Comparison of ENCODE assay signal across 8 mouse cellular contexts in genomic region chr2:178078166-178078717, GRCm38 (mm10). TPM values are rescaled to one million over a fixed set of nuclear protein-coding genes. Genes with fewer than 3 reads are reported as not detected.
DNase-seq lines count a peak whose midpoint lies in the region; ATAC-seq and TF ChIP-seq lines count a peak whose summit lies in the region.
"Not testable (repeated sequence)": the region's sequence is repeated elsewhere in the genome, so short reads cannot be mapped to it uniquely, and the experiment has no call there.

Gene Zfp931, minus strand, starts transcription at chr2:178078476.

- H3K9me3 ChIP-seq in heart, embryonic 10.5 days; intestine, embryonic 14.5 days (ENCODE audit: control insufficient read depth, low read length); liver, embryonic 13.5 days (replicated peaks); midbrain, embryonic 14.5 days (ENCODE audit: control insufficient read depth, low read length): not testable (repeated sequence)

- not testable (repeated sequence) for ATAC-seq in intestine, embryonic 14.5 days (replicated peaks; ENCODE audit: low FRiP score, low TSS enrichment, low read depth); liver, embryonic 13.5 days (ENCODE audit: low read depth); midbrain, embryonic 14.5 days (ENCODE audit: low FRiP score, low TSS enrichment)

- not testable (repeated sequence) for H3K27ac ChIP-seq in embryonic fibroblast, embryonic 13.5 days (ENCODE audit: insufficient read depth, low read length); heart, embryonic 10.5 days; intestine, embryonic 14.5 days (ENCODE audit: low read depth); liver, embryonic 13.5 days; midbrain, embryonic 14.5 days (replicated peaks; ENCODE audit: low read depth, low read length); thymus, adult 2 months (ENCODE audit: control insufficient read depth, insufficient read depth, low read length)

- H3K9ac ChIP-seq in intestine, embryonic 14.5 days (ENCODE audit: low read length); midbrain, embryonic 14.5 days (replicated peaks; ENCODE audit: low read length): not testable (repeated sequence)
- H3K9ac ChIP-seq in liver, embryonic 13.5 days, result peak within 1 kb of the TSS; percentile 57

- DNase-seq in adrenal gland, postnatal 14 days; heart, embryonic 10.5 days (ENCODE audit: low spot score); intestine, embryonic 14.5 days (ENCODE audit: low spot score); layer of hippocampus, postnatal 14 days (ENCODE audit: low spot score in 2 of 2); liver, embryonic 13.5 days; midbrain, embryonic 14.5 days; thymus, adult 2 months: not testable (repeated sequence)

- not testable (repeated sequence) for H3K4me1 ChIP-seq in embryonic fibroblast, embryonic 13.5 days (ENCODE audit: control insufficient read depth, insufficient read depth, low read length); heart, embryonic 10.5 days; intestine, embryonic 14.5 days (replicated peaks; ENCODE audit: control insufficient read depth, insufficient read depth, low read length); liver, embryonic 13.5 days (replicated peaks); midbrain, embryonic 14.5 days (ENCODE audit: control insufficient read depth, insufficient read depth, low read length); thymus, adult 2 months (replicated peaks; ENCODE audit: control insufficient read depth, insufficient read depth, low read length)

- peak within 1 kb of the TSS; percentile 49 for H3K4me3 ChIP-seq in embryonic fibroblast, embryonic 13.5 days (ENCODE audit: insufficient read depth, low read length)
- peak within 1 kb of the TSS; percentile 55 for H3K4me3 ChIP-seq in heart, embryonic 10.5 days
- peak within 1 kb of the TSS; percentile 34 for H3K4me3 ChIP-seq in intestine, embryonic 14.5 days (ENCODE audit: low read depth, low read length)
- peak within 1 kb of the TSS; percentile 57 for H3K4me3 ChIP-seq in liver, embryonic 13.5 days (replicated peaks)
- H3K4me3 ChIP-seq in midbrain, embryonic 14.5 days (replicated peaks; ENCODE audit: low read depth, low read length), result peak within 1 kb of the TSS; percentile 36
- H3K4me3 ChIP-seq in thymus, adult 2 months (ENCODE audit: control insufficient read depth, insufficient read depth, low read length), result peak within 1 kb of the TSS; percentile 65

- WGBS in heart, embryonic 10.5 days, result 0% methylated on average over 9 of the region's 14 CpGs
- 0% methylated on average over 1 of the region's 14 CpGs for WGBS in intestine, embryonic 14.5 days
- WGBS in liver, embryonic 13.5 days (ENCODE audit: insufficient replicate concordance), result 0% methylated on average over 3 of the region's 14 CpGs
- no CpG with 5 or more reads among the region's 14 CpGs for WGBS in midbrain, embryonic 14.5 days
- WGBS in thymus, adult 2 months, result 0% methylated on average over 8 of the region's 14 CpGs

- not testable (repeated sequence) for TF ChIP-seq CTCF in embryonic fibroblast, embryonic 13.5 days (IDR thresholded peaks at IDR 0.05; ENCODE audit: borderline replicate concordance, insufficient read depth, low read length); thymus, adult 2 months (IDR thresholded peaks at IDR 0.05; ENCODE audit: borderline replicate concordance, control insufficient read depth, extremely low read depth, insufficient read depth, low read length, poor library complexity)

- peak within 1 kb of the TSS; percentile 33; the same call in 1 of the 2 replicates for H3K4me2 ChIP-seq in intestine, embryonic 14.5 days (ENCODE audit: low read length)
- H3K4me2 ChIP-seq in liver, embryonic 13.5 days, result peak within 1 kb of the TSS; percentile 62
- H3K4me2 ChIP-seq in midbrain, embryonic 14.5 days (ENCODE audit: low read length), result peak within 1 kb of the TSS; percentile 48

- not testable (repeated sequence) for H3K36me3 ChIP-seq in heart, embryonic 10.5 days; intestine, embryonic 14.5 days (ENCODE audit: control insufficient read depth, insufficient read depth, low read length); liver, embryonic 13.5 days; midbrain, embryonic 14.5 days (ENCODE audit: control insufficient read depth, insufficient read depth, low read length); thymus, adult 2 months (ENCODE audit: control insufficient read depth, insufficient read depth, low read length)

- TF ChIP-seq POLR2A in embryonic fibroblast, embryonic 13.5 days (IDR thresholded peaks at IDR 0.05; ENCODE audit: low read depth, low read length); thymus, adult 2 months (IDR thresholded peaks at IDR 0.05; ENCODE audit: control insufficient read depth, extremely low read depth, insufficient read depth, low read length, poor library complexity): not testable (repeated sequence)

- H3K27me3 ChIP-seq in heart, embryonic 10.5 days (ENCODE audit: insufficient read depth, poor library complexity, severe bottlenecking); intestine, embryonic 14.5 days (replicated peaks; ENCODE audit: control insufficient read depth, insufficient read depth, low read length); liver, embryonic 13.5 days; midbrain, embryonic 14.5 days (ENCODE audit: control insufficient read depth, insufficient read depth, low read length); thymus, adult 2 months (ENCODE audit: control insufficient read depth, insufficient read depth, low read length): not testable (repeated sequence)

RNA-seq across cellular contexts. Expression of gene Zfp931, which starts in this region (rescaled TPM):
- 20.8 and 23.9 TPM in 2 replicates for total RNA-seq in adrenal gland, postnatal 14 days (2021)
- 6.9 and 7.8 TPM in 2 replicates for polyA plus RNA-seq in embryonic fibroblast, embryonic 13.5 days (2011; ENCODE audit: insufficient read length, low read depth, missing spikeins)
- 15.8 and 16.1 TPM in 2 replicates for polyA plus RNA-seq in heart, embryonic 10.5 days (2016; fragmentation: Nextera tagmentation; extraction: Ambion mirVana)
- polyA plus RNA-seq in intestine, embryonic 14.5 days (2014; fragmentation: Nextera tagmentation; extraction: Ambion mirVana), result 20.7 and 20.9 TPM in 2 replicates
- total RNA-seq in layer of hippocampus, postnatal 14 days (2021), result 10 to 100 TPM; 20.5 to 25.3 TPM
- polyA plus RNA-seq in liver, embryonic 13.5 days (2015; fragmentation: Nextera tagmentation; extraction: Ambion mirVana), result 3.8 and 4.7 TPM in 2 replicates
- 12.1 and 14.5 TPM in 2 replicates for polyA plus RNA-seq in midbrain, embryonic 14.5 days (2014; fragmentation: Nextera tagmentation; extraction: Ambion mirVana)
- 1.5 and 1.9 TPM in 2 replicates for polyA plus RNA-seq in thymus, adult 2 months (2012; rRNA removed)
